Mouse (Mus musculus) heart, adult 2 months (tissue): ENCODE measurements around the gene Rnf186.

Source experiments
- CTCF ChIP-seq: fragments of 200-600 bp; IDR thresholded peaks from 2 replicates; pipeline ENCODE4 v1.8.1; 2022; ENCODE audit warnings: antibody characterized with exemption, mild to moderate bottlenecking, moderate library complexity
- POLR2A ChIP-seq: fragments of 200-500 bp; IDR thresholded peaks from 2 replicates; pipeline ENCODE4 v1.6.1; 2011; ENCODE audit warnings: mild to moderate bottlenecking, low read depth, low read length, control low read depth; ENCODE audit not compliant: insufficient read depth

- no peak for TF ChIP-seq CTCF
- TF ChIP-seq POLR2A: no peak
These were observed 34.1 kb downstream of the Rnf186 start for GRCm38 (mm10) chr4:139001026-139001425.
